Mouse (Mus musculus) left cerebral cortex, adult 18-20 months (tissue): ENCODE results near the gene Trabd. TPM values are rescaled to one million over a fixed set of nuclear protein-coding genes. Genes with fewer than 3 reads are reported as not detected.

Experiments used
- DNase-seq, 2 experiments: peaks; one replicate each; pipeline ENCODE4 v3.0.0; 2021 to 2022; ENCODE audit warnings: low spot score in 2 of 2, mixed read lengths in 1 of 2
- total RNA-seq, 2 experiments: library from RNA; stranded (reverse); gene quantifications; 2 replicates each; pipeline ENCODE4 v1.2.3; 2021

Trabd gene
- total RNA-seq, 2 experiments from 2014 or later = 20.8 to 20.9 TPM

- peak in 1 of 2 experiments; percentile 37 for DNase-seq
Measured at GRCm38 (mm10) chr15:89076156-89076731, 1.3 kb downstream of the Trabd start.

- no peak for DNase-seq
Measured at GRCm38 (mm10) chr15:89078208-89078836, 3.4 kb downstream of the Trabd start.

GRCm38 (mm10) chr15:89083906-89084305 lies 9.0 kb downstream of the Trabd start:
- no peak for DNase-seq

GRCm38 (mm10) chr15:89084826-89085225 lies 9.9 kb downstream of the Trabd start:
- DNase-seq = no peak

GRCm38 (mm10) chr15:89088607-89089247 lies 13.8 kb downstream of the Trabd start, which contains the start of gene Selenoo:
Selenoo (plus strand) TSS chr15:89089084.
- peak; percentile 89 to 93 for DNase-seq

- DNase-seq = no peak
Measured at GRCm38 (mm10) chr15:89089248-89090051, 14.5 kb downstream of the Trabd start.

GRCm38 (mm10) chr15:89090662-89091061 lies 15.7 kb downstream of the Trabd start:
- no peak for DNase-seq

- DNase-seq = no peak
Measured at GRCm38 (mm10) chr15:89092181-89092580, 17.3 kb downstream of the Trabd start.

GRCm38 (mm10) chr15:89097450-89097849 lies 22.5 kb downstream of the Trabd start:
- DNase-seq = no peak

- no peak for DNase-seq
Measured at GRCm38 (mm10) chr15:89098616-89099015, 23.7 kb downstream of the Trabd start.

GRCm38 (mm10) chr15:89100823-89101222 lies 25.9 kb downstream of the Trabd start:
- DNase-seq = no peak

- no peak for DNase-seq
Measured at GRCm38 (mm10) chr15:89102646-89103045, 27.7 kb downstream of the Trabd start.

GRCm38 (mm10) chr15:89103921-89104320 lies 29.0 kb downstream of the Trabd start:
- no peak for DNase-seq

GRCm38 (mm10) chr15:89104425-89104824 lies 29.5 kb downstream of the Trabd start:
- peak; percentile 61 to 84 for DNase-seq

GRCm38 (mm10) chr15:89106073-89106472 lies 31.1 kb downstream of the Trabd start:
- DNase-seq = peak; percentile 65 to 81

- no peak for DNase-seq
Measured at GRCm38 (mm10) chr15:89106976-89107375, 32.1 kb downstream of the Trabd start.

GRCm38 (mm10) chr15:89110147-89110546 lies 35.2 kb downstream of the Trabd start:
- DNase-seq = no peak

GRCm38 (mm10) chr15:89118007-89118406 lies 43.1 kb downstream of the Trabd start:
- DNase-seq = no peak

GRCm38 (mm10) chr15:89122649-89123366 lies 47.9 kb downstream of the Trabd start, which contains the start of gene Tubgcp6:
Tubgcp6 (minus strand) TSS chr15:89123112.
- peak; percentile 96 to 98 for DNase-seq

GRCm38 (mm10) chr15:89123595-89123994 lies 48.7 kb downstream of the Trabd start:
- peak; percentile 66 to 71 for DNase-seq

GRCm38 (mm10) chr15:89124312-89124711 lies 49.4 kb downstream of the Trabd start:
- no peak for DNase-seq
